Mouse (Mus musculus): Measurements from ENCODE around the gene Utp4. TPM values are rescaled to one million over a fixed set of nuclear protein-coding genes. Genes with fewer than 3 reads are reported as not detected.

The Utp4 gene
- polyA plus RNA-seq, 1 experiment from 2014 or later: 47.0 TPM

GRCm38 (mm10) chr8:106941806-106942205 is 48.4 kb downstream of the Utp4 start:
- H3K27me3 ChIP-seq (replicated peaks): no peaks in the 10 kb centered on the region
- H3K9me3 ChIP-seq (replicated peaks): no peaks in the 10 kb centered on the region
- H3K27ac ChIP-seq (ENCODE audit: poor library complexity, severe bottlenecking): no peak overlapping the region
- WGBS: 91% methylated on average over 3 of the region's 3 CpGs
- H3K36me3 ChIP-seq: no peaks in the 10 kb centered on the region
- no peak overlapping the region for H3K4me2 ChIP-seq
- peaks cover 30% of the 10 kb centered on the region for H3K4me1 ChIP-seq (replicated peaks)
- H3K9ac ChIP-seq: no peak overlapping the region
- no peak overlapping the region for H3K4me3 ChIP-seq
- no peak for ATAC-seq (ENCODE audit: insufficient number of reproducible peaks, low FRiP score)

GRCm38 (mm10) chr8:106943874-106944418 is 50.5 kb downstream of the Utp4 start:
- H3K27ac ChIP-seq (ENCODE audit: poor library complexity, severe bottlenecking): no peak overlapping the region
- peaks cover 20% of the 10 kb centered on the region for H3K4me1 ChIP-seq (replicated peaks)

GRCm38 (mm10) chr8:106944756-106945155 is 51.3 kb downstream of the Utp4 start:
- H3K27ac ChIP-seq (ENCODE audit: poor library complexity, severe bottlenecking): no peak overlapping the region
- H3K4me2 ChIP-seq: no peak overlapping the region
- H3K27me3 ChIP-seq (replicated peaks): no peaks in the 10 kb centered on the region
- no peaks in the 10 kb centered on the region for H3K9me3 ChIP-seq (replicated peaks)
- no peak overlapping the region for H3K9ac ChIP-seq
- WGBS: 41% methylated on average over 3 of the region's 3 CpGs
- no peak overlapping the region for H3K4me3 ChIP-seq
- no peak for ATAC-seq (ENCODE audit: insufficient number of reproducible peaks, low FRiP score)
- no peaks in the 10 kb centered on the region for H3K36me3 ChIP-seq
- H3K4me1 ChIP-seq (replicated peaks): peaks cover 14% of the 10 kb centered on the region

More at GRCm38 (mm10) chr8:106943874-106944418, 50.5 kb downstream of the Utp4 start:
- Histone ChIP-seq H3K36me3 (no peaks in the 10 kb centered on the region), H3K4me3 (no peak overlapping the region), H3K9ac (no peak overlapping the region), H3K4me2 (no peak overlapping the region), H3K9me3 (replicated peaks) (no peaks in the 10 kb centered on the region), H3K27me3 (replicated peaks) (no peaks in the 10 kb centered on the region)
- 74% methylated on average over 3 of the region's 3 CpGs for WGBS
- no peak for ATAC-seq (ENCODE audit: insufficient number of reproducible peaks, low FRiP score)

GRCm38 (mm10) chr8:106948678-106949243 is 55.3 kb downstream of the Utp4 start:
- H3K9me3 ChIP-seq (replicated peaks): no peaks in the 10 kb centered on the region

GRCm38 (mm10) chr8:106951707-106952106 is 58.3 kb downstream of the Utp4 start:
- Histone ChIP-seq H3K9ac (no peak overlapping the region), H3K27me3 (replicated peaks) (no peaks in the 10 kb centered on the region), H3K4me2 (no peak overlapping the region), H3K4me3 (no peak overlapping the region), H3K36me3 (no peaks in the 10 kb centered on the region), H3K27ac (ENCODE audit: poor library complexity, severe bottlenecking) (no peak overlapping the region), H3K9me3 (replicated peaks) (no peaks in the 10 kb centered on the region), H3K4me1 (replicated peaks) (0 out of 2 replicates have a peak, but pooled peaks cover 4% of the 10 kb centered on the region)
- WGBS: 69% methylated on average over 4 of the region's 4 CpGs
- no peak for ATAC-seq (ENCODE audit: insufficient number of reproducible peaks, low FRiP score)

More at GRCm38 (mm10) chr8:106948678-106949243, 55.3 kb downstream of the Utp4 start:
- Histone ChIP-seq H3K4me1 (replicated peaks) (peaks cover 12% of the 10 kb centered on the region; the same call in 1 of the 2 replicates), H3K27ac (ENCODE audit: poor library complexity, severe bottlenecking) (no peak overlapping the region), H3K4me3 (no peak overlapping the region), H3K27me3 (replicated peaks) (no peaks in the 10 kb centered on the region), H3K9ac (no peak overlapping the region), H3K36me3 (no peaks in the 10 kb centered on the region), H3K4me2 (no peak overlapping the region)
- 77% methylated on average over 3 of the region's 3 CpGs for WGBS
- ATAC-seq (ENCODE audit: insufficient number of reproducible peaks, low FRiP score): no peak

- Histone ChIP-seq H3K27ac (ENCODE audit: poor library complexity, severe bottlenecking) (no peak overlapping the region), H3K36me3 (no peaks in the 10 kb centered on the region), H3K4me2 (no peak overlapping the region), H3K9ac (no peak overlapping the region), H3K9me3 (replicated peaks) (no peaks in the 10 kb centered on the region), H3K4me1 (replicated peaks) (peaks cover 8% of the 10 kb centered on the region), H3K27me3 (replicated peaks) (no peaks in the 10 kb centered on the region), H3K4me3 (no peak overlapping the region)
- no peak for ATAC-seq (ENCODE audit: insufficient number of reproducible peaks, low FRiP score)
- WGBS: 68% methylated on average over 4 of the region's 4 CpGs
Measured at GRCm38 (mm10) chr8:106953571-106953970, 60.1 kb downstream of the Utp4 start.

GRCm38 (mm10) chr8:106957086-106957485 is 63.6 kb downstream of the Utp4 start:
- no peaks in the 10 kb centered on the region for H3K27me3 ChIP-seq (replicated peaks)
- H3K4me3 ChIP-seq: no peak overlapping the region
- no peak overlapping the region for H3K27ac ChIP-seq (ENCODE audit: poor library complexity, severe bottlenecking)
- no peak for ATAC-seq (ENCODE audit: insufficient number of reproducible peaks, low FRiP score)
- H3K4me1 ChIP-seq (replicated peaks): peaks cover 5% of the 10 kb centered on the region
- H3K4me2 ChIP-seq: no peak overlapping the region
- 81% methylated on average over 3 of the region's 3 CpGs for WGBS
- H3K9ac ChIP-seq: no peak overlapping the region
- H3K36me3 ChIP-seq: no peaks in the 10 kb centered on the region
- no peaks in the 10 kb centered on the region for H3K9me3 ChIP-seq (replicated peaks)

GRCm38 (mm10) chr8:106958212-106958611 is 64.8 kb downstream of the Utp4 start:
- no peak overlapping the region for H3K27ac ChIP-seq (ENCODE audit: poor library complexity, severe bottlenecking)
- ATAC-seq (ENCODE audit: insufficient number of reproducible peaks, low FRiP score): no peak
- H3K4me2 ChIP-seq: no peak overlapping the region
- no peaks in the 10 kb centered on the region for H3K9me3 ChIP-seq (replicated peaks)
- no peaks in the 10 kb centered on the region for H3K27me3 ChIP-seq (replicated peaks)
- H3K4me1 ChIP-seq (replicated peaks): peaks cover 3% of the 10 kb centered on the region
- 65% methylated on average over 3 of the region's 3 CpGs for WGBS
- H3K9ac ChIP-seq: no peak overlapping the region
- H3K36me3 ChIP-seq: no peaks in the 10 kb centered on the region
- H3K4me3 ChIP-seq: no peak overlapping the region

GRCm38 (mm10) chr8:106959626-106960025 is 66.2 kb downstream of the Utp4 start:
- no peak overlapping the region for H3K27ac ChIP-seq (ENCODE audit: poor library complexity, severe bottlenecking)
- no peak overlapping the region for H3K9ac ChIP-seq
- no peaks in the 10 kb centered on the region for H3K27me3 ChIP-seq (replicated peaks)
- H3K9me3 ChIP-seq (replicated peaks): no peaks in the 10 kb centered on the region
- H3K4me2 ChIP-seq: no peak overlapping the region
- no peak for ATAC-seq (ENCODE audit: insufficient number of reproducible peaks, low FRiP score)
- 75% methylated on average over 2 of the region's 2 CpGs for whole genome bisulfite sequencing
- peaks cover 3% of the 10 kb centered on the region for H3K4me1 ChIP-seq (replicated peaks)
- no peaks in the 10 kb centered on the region for H3K36me3 ChIP-seq
- no peak overlapping the region for H3K4me3 ChIP-seq

- no peaks in the 10 kb centered on the region for H3K36me3 ChIP-seq
- no peak for ATAC-seq (ENCODE audit: insufficient number of reproducible peaks, low FRiP score)
Measured at GRCm38 (mm10) chr8:106962322-106962721, 68.9 kb downstream of the Utp4 start.

GRCm38 (mm10) chr8:106963365-106963764 is 69.9 kb downstream of the Utp4 start:
- Histone ChIP-seq H3K36me3 (no peaks in the 10 kb centered on the region), H3K9me3 (replicated peaks) (no peaks in the 10 kb centered on the region), H3K27me3 (replicated peaks) (no peaks in the 10 kb centered on the region), H3K4me1 (replicated peaks) (no peaks in the 10 kb centered on the region), H3K27ac (ENCODE audit: poor library complexity, severe bottlenecking) (no peak overlapping the region), H3K4me3 (no peak overlapping the region), H3K4me2 (no peak overlapping the region), H3K9ac (no peak overlapping the region)
- no peak for ATAC-seq (ENCODE audit: insufficient number of reproducible peaks, low FRiP score)
- 64% methylated on average over 6 of the region's 6 CpGs for whole genome bisulfite sequencing

More at GRCm38 (mm10) chr8:106962322-106962721, 68.9 kb downstream of the Utp4 start:
- WGBS: 85% methylated on average over 3 of the region's 3 CpGs
- H3K27me3 ChIP-seq (replicated peaks): no peaks in the 10 kb centered on the region
- H3K9me3 ChIP-seq (replicated peaks): no peaks in the 10 kb centered on the region
- no peak overlapping the region for H3K4me2 ChIP-seq
- no peak overlapping the region for H3K9ac ChIP-seq
- no peak overlapping the region for H3K27ac ChIP-seq (ENCODE audit: poor library complexity, severe bottlenecking)
- peaks cover 3% of the 10 kb centered on the region for H3K4me1 ChIP-seq (replicated peaks)
- H3K4me3 ChIP-seq: no peak overlapping the region

GRCm38 (mm10) chr8:106964573-106964972 is 71.1 kb downstream of the Utp4 start:
- Histone ChIP-seq H3K4me2 (no peak overlapping the region), H3K9me3 (replicated peaks) (no peaks in the 10 kb centered on the region), H3K4me1 (replicated peaks) (no peaks in the 10 kb centered on the region), H3K27me3 (replicated peaks) (no peaks in the 10 kb centered on the region), H3K36me3 (no peaks in the 10 kb centered on the region), H3K27ac (ENCODE audit: poor library complexity, severe bottlenecking) (no peak overlapping the region), H3K9ac (no peak overlapping the region), H3K4me3 (no peak overlapping the region)
- ATAC-seq (ENCODE audit: insufficient number of reproducible peaks, low FRiP score): no peak
- WGBS: 49% methylated on average over 4 of the region's 4 CpGs

Measured in heart, embryonic 12.5 days (tissue).